Mouse (Mus musculus): ENCODE results near the gene Ankrd55.
"Not testable (repeated sequence)": the region's sequence is repeated elsewhere in the genome, so short reads cannot be mapped to it uniquely, and the experiment has no call there.

The Ankrd55 gene

DNA sequence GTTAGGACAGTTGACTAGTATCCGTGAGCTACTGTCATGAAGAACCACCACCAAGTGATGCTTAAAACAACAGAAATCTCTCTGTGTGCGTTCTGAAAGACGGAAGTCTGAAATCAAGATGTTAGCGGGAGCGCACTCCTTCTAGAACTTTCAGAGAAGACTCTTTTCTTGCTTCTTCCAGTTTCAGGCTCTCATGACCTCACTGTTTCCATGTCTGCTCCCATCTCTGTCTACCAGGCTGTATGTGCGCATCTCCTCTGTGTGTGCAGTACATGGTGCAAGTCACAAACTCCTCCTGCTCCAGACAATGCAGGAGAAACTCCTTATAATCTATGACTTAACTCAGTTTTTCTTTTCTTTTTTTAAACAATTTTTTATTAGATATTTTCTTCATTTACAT is 4.8 kb downstream of the Ankrd55 start:
- no peak for DNase-seq (ENCODE audit: low spot score)

GRCm38 (mm10) chr13:112294446-112294845 is 6.2 kb downstream of the Ankrd55 start:
- no peak for DNase-seq (ENCODE audit: low spot score)

GRCm38 (mm10) chr13:112297781-112298180 is 9.5 kb downstream of the Ankrd55 start:
- DNase-seq (ENCODE audit: low spot score): no peak

DNA sequence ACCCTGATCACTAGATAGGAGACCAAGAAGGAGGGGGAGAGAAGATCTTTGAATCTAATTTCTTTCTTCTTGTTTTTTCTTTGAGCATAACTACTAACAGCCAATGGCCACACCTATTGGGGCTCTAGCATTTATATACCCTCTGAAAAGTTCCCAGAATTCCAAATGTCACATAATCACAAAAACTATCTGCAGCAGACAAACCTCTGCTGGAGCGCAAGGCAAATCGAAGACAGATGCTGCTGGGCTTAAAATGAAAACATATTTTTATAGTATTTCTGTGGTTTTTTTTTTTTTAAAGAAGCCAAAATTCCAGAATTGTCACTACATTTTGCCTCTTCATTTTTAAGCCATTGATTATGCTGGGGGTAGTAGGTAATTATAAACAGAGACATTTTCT is 15.2 kb downstream of the Ankrd55 start:
- no peak for DNase-seq (ENCODE audit: low spot score)

- DNase-seq (ENCODE audit: low spot score): peak; percentile 9
Measured at GRCm38 (mm10) chr13:112308672-112309071, 20.4 kb downstream of the Ankrd55 start.

DNA sequence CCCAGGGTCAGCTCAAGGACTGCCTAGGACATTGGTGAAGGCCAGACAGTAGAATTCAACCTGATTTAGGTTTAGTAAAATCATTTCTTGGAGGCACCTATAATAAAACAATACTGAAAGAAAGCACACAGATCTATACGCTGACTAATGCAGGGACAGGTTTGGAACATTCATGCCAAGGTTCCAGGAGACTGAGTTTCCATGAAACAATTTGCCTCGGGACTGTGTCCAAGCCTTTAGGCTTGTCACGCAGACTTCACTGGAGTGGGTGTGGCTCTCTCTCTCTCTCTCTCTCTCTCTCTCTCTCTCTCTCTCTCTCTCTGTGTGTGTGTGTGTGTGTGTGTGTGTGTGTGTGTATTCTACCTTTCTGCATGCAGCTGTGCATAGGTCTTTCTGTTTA is 23.4 kb downstream of the Ankrd55 start:
- DNase-seq (ENCODE audit: low spot score): not testable (repeated sequence)

DNA sequence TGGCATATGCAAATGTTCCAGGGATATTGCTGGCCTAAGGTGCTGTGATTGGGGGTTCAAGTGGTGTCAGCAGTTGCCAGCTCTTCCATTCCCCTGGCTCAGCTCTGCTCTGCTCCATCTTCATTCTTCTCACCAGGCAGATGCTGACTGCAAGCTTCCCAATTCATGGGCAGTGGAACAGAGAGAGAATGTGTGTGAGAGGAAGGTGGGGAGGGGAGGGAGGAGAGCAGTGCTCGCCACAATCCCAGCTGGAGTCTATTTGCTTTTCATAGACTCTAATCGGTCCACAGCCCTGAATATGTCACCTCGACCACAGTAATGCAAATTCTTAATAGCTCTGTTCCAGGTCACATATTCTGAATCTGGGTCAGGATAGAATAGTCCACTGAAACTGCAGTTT is 27.2 kb downstream of the Ankrd55 start:
- DNase-seq (ENCODE audit: low spot score): no peak

- DNase-seq (ENCODE audit: low spot score): no peak
Measured at GRCm38 (mm10) chr13:112316622-112317482, 28.6 kb downstream of the Ankrd55 start.

- no peak for DNase-seq (ENCODE audit: low spot score)
Measured at GRCm38 (mm10) chr13:112318124-112318523, 29.9 kb downstream of the Ankrd55 start.

GRCm38 (mm10) chr13:112323591-112324266 is 35.5 kb downstream of the Ankrd55 start:
- no peak for DNase-seq (ENCODE audit: low spot score)

GRCm38 (mm10) chr13:112325126-112325525 is 36.9 kb downstream of the Ankrd55 start:
- no peak for DNase-seq (ENCODE audit: low spot score)

GRCm38 (mm10) chr13:112326403-112326802 is 38.2 kb downstream of the Ankrd55 start:
- DNase-seq (ENCODE audit: low spot score): no peak

DNA sequence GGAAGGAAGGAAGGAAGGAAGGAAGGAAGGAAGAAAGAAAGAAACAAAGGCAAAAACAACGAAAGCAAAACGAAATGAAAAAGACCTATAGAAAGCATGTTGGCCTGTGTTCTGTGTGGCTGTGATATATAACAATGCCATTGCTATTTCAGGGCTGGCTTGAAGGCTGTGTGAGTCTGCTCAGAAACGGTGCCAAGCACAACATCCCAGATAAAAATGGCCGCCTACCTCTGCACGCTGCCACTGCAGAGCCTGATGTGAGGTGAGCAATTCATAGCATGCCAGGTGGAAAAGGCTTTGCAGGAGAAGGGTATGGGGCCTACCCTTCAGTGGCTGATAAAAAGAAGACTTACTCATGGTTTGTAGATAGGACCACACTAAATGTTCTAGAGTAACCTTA is 38.7 kb downstream of the Ankrd55 start:
- DNase-seq (ENCODE audit: low spot score): no peak

GRCm38 (mm10) chr13:112327511-112327910 is 39.3 kb downstream of the Ankrd55 start:
- no peak for DNase-seq (ENCODE audit: low spot score)

DNA sequence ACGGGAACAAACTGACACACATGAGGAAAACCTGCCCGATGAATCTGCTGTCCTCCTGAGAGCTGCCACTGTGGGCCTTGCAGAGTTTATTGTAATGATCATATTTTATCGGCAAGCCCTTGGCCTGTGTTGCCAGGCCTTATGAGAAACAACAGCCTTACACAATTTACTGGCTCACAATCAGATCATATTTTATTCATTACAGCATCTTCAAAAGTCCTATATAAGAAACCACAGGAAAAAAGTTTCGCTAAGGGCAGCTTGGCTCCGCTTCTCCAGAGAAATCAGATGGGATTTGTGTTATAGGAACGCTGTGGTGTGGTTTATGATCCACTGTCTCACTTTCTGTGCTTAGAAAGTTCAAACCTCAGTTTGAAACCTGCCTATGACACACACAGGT is 42.0 kb downstream of the Ankrd55 start:
- DNase-seq (ENCODE audit: low spot score): no peak

GRCm38 (mm10) chr13:112330919-112331681 is 42.8 kb downstream of the Ankrd55 start:
- no peak for DNase-seq (ENCODE audit: low spot score)

DNA sequence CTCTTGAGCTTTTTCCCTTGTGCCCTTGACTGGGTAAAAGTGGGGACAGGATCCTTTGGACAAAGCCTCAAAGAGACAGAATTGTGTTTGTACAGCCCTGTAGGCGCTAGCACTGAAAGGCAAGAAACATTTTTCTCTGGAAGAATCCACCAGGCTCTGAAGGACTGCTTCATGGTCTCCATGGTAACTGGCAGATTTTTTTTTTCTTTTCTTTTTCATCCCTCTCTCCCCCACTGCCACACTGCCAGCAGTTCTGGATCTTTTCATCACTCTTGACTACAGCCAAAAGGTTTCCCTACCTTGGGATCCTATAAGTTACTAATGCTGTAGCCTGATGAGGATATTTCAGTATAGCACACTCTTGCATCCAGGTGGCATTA is 43.4 kb downstream of the Ankrd55 start:
- DNase-seq (ENCODE audit: low spot score): no peak

GRCm38 (mm10) chr13:112335531-112335930 is 47.3 kb downstream of the Ankrd55 start:
- DNase-seq (ENCODE audit: low spot score): no peak

DNA sequence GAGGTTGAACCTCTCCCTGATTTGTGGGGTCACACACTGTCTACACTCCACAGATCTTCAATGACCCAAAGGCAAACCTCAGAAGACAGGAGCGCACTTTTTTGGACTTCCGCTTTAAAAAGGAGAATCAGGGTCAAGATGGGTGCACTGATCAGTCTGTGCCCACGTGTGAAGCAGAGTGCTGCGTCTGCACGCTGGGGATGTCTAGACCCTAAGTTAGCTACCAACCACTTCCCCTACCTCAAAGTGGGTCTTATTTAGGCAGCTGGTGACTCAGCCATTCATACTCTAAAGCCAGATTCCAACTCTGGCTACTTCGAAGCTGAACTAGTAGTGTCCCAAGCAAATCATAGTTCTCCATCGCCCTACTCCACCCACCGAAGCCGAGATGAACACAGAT is 48.9 kb downstream of the Ankrd55 start:
- DNase-seq (ENCODE audit: low spot score): no peak

- no peak for DNase-seq (ENCODE audit: low spot score)
Measured at GRCm38 (mm10) chr13:112340205-112340604, 52.0 kb downstream of the Ankrd55 start.

DNA sequence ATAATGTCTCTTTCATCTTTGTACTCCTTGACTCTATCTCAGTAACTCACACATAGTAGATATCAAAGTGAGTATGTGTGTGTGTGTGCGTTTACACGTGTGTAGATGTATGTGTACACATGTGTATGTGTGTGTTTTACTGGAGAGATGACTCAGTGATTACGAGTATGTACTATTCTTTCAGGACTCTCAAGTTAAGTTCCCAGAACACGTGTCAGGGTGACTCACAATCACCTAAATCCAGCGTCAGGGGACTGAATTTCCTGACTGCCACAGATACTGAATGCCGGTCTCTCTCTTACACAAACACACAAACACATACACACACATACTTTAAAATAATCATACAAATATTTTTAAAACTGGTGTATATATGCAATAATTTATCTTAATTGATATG is 52.5 kb downstream of the Ankrd55 start:
- DNase-seq (ENCODE audit: low spot score): no peak

DNA sequence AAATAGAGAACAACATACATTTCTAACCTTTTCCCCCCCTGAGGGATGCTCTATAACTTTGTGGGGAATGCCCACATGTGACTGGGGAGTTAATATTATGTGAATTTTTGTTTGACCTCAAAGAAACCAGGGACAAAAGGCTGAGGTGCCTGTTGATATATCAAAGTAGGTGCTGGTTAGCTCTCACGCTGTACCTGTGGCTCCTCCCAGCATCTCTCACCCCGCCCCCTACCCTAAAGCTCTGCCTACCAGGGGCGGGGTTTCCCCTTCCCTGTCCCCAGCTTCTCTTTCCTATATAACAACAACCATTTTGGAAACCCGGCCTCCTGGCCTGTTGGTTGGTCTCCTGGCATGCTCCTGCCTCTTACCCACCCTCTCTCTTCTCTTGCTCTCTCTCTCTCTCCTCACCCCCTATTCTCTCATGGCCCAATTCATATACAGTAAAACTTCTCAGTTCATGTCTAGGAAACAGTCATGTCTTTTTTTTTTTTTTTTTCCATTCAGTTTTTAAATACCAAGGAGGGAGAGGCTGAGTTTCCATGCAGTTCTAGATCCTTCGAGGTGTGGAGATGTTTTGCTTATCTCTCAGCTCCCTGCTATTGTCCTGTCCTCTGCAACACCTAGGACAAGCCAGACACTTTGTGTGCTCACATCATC is 54.8 kb downstream of the Ankrd55 start:
- DNase-seq (ENCODE audit: low spot score): no peak

All from c-Kit-positive CD71-positive TER-119-positive erythroid progenitor cells, embryonic 14.5 days (primary cell).